Mouse (Mus musculus): ENCODE measurements at regions not wholly inside any gene's neighbourhood (a gene's known extent, or its start where the extent isn't known, plus 50 kb on each side); places are given as distances from the start of the nearest gene placed in this dataset.

- no peak for DNase-seq
These were observed 51.9 kb upstream of the Cacna1a start for GRCm38 (mm10) chr8:84336376-84336775.

DNA sequence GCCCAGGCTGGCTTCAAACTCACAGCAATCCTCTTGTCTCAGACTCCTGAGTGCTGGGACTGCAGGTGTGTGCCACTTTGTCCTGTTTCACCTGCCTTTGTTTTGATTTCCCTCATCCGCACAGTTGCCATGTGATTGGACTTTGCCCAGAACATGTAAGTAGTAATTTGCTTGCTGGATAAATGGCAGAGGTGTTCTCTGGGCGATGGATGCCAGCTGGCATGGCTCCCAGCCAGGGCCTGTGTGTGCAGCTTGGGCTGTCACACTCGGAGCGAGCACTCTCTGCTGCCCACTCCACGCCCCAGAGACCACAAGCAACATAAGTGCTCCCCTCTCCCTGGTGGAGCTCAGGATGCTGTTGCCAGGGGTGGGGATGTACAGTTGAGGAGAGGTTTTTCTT lies 53.9 kb upstream of the Cacna1a start:
- DNase-seq: peak; percentile 87 to 92

DNA sequence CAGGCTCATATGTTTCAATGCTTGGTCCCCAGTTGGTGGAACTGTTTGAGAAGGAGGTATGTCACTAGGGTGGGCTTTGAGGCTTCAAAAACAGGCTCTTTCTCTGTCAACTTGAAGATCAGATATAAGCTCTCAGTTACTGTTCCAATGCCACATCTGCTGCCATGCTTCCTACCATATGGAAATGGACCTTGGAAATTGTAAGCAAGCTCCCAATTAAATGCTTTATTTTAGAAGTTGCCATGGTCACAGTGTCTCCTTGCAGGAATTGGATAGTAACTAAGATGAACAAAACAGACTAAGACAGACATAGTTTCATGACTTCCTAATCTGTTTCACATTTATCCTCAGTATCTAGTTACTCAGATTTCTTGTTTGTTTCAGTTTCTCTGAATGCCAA lies 56.7 kb upstream of the Cacna1a start:
- no peak for DNase-seq

DNA sequence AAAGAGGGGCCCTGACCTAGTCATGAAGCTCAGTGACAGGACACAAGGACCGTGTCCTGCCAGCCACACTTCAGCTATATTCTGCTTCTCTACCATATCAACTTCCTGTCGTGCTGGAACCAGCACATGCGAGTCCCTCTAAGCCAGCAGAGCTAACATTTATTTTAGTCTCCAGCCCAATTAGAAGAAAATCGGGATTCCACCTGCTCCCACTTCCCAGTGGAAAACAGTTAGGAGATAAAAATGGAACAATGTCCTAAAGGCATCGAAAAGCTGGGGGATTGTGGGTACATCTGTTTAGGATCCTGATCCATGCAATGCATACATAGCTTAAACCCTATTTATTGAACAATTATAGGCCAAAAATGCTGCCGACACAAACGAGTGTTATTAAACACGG lies 58.7 kb upstream of the Cacna1a start:
- no peak for DNase-seq

- no peak for DNase-seq
These were observed 52.6 kb upstream of the Ccdc130 start for GRCm38 (mm10) chr8:84322761-84323160.

DNA sequence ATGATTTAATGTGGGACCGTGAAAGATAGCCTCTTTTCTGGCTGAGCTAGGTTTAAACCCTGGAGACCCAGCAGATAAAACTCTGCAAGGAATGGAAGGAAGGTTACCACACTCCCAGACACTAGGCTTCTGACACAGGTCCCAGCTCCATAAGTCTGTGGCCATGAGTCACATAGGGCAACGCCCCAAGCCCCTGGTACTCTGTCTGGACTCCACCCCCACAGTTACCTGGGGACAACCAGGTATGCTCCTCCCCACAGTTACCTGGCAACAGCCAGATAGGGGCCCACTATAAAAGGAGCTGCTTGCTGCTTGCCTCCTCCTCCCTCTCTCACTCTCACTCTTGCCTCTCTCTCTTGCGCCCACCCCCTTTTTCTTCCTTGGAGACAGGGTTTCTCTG lies 51.7 kb upstream of the Ccdc130 start:
- DNase-seq: no peak
